Mouse (Mus musculus) T-helper 2 cell (primary cell): ENCODE measurements around the gene Abcc4.

Experiments used
- in situ Hi-C: fragments of 300-600 bp; cut with MboI, MseI; formaldehyde crosslinking; loops from one replicate; pipeline ENCODE4 v1.15.1; 2025; ENCODE audit warnings: high pct_unique_total_duplicates

The Abcc4 gene

GRCm38 (mm10) chr14:118642140-118642539 is 63.9 kb downstream of the Abcc4 start:
- in situ Hi-C loops: no loop called here

GRCm38 (mm10) chr14:118638447-118639275 is 67.4 kb downstream of the Abcc4 start:
- in situ Hi-C loops: no loop called here

GRCm38 (mm10) chr14:118635493-118636183 is 70.4 kb downstream of the Abcc4 start:
- in situ Hi-C loops: no loop called here

DNA sequence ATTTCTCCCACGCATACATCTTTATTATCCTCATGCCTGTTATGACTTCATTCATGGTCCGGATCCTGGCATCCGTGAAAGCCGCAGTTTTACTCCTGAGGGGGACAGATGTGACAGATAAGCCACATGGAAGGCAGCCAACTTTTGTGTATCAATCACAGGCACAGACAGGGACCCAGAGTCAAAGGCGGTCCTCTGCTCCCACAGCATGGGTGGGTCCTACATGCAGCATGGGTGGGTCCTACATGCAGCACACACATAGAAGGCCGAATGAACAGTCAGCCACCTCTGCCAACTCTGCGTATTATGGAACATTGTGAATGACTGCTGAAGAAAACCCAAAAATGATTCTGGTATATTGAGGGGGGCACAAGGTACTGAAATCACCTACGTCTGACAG is 76.4 kb downstream of the Abcc4 start:
- in situ Hi-C loops: no loop called here

DNA sequence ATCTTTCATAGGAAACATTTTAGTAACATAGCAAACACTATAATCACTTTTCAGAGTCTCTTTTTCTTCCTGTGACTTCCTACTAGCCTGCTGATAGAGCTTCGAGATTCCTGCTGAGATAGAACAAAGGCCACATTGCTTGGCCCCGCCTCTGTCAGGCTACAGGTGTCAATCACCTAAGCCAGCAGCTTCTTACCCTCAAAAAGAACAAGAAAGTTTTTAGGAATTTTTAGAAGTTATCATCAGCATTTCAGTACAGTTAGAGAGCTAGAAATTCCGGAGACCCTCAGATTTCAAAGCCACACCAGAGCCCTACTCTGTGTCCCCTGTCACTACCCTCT is 84.6 kb downstream of the Abcc4 start:
- in situ Hi-C loops: loop anchor here (5.0 kb wide), 1 partner anchor 146 kb away; no protein-coding TSS in a partner anchor

DNA sequence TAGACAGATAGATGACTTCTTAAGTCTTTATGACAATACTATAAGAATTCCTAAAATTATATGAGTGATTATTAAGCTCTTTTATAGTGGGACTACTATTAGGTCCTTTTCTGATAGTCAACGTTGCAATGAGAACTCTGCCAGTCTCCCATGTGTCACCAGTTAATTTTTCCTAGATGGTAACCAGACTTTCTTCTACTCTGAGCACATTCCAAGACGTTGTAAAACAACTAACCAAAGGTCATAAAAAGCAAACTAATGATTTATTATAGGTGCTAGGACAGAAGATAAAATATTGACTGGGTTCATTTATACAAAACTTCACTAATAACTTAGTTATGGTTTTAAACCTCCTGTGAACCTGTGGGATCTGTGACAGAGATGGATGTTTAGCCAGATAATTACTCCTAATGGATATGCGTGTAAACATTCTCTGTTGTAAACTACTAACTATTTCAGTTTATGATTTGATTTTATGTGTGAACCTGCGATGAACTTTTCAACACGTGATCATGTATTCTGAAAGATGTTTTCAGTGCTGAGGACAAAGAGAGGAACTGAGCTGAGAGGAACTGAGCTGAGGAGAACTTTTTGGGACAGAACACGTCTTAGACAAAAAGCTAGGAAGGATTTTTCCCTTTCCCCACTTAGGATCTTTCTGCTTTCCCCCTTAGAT is 85.1 kb downstream of the Abcc4 start:
- in situ Hi-C loops: loop anchor here (5.0 kb wide), 1 partner anchor 146 kb away; no protein-coding TSS in a partner anchor

GRCm38 (mm10) chr14:118616698-118617311 is 89.2 kb downstream of the Abcc4 start:
- in situ Hi-C loops: no loop called here

GRCm38 (mm10) chr14:118613734-118614133 is 92.3 kb downstream of the Abcc4 start:
- in situ Hi-C loops: no loop called here

- in situ Hi-C loops: no loop called here
These were observed 94.3 kb downstream of the Abcc4 start for GRCm38 (mm10) chr14:118611714-118612113.

- in situ Hi-C loops: no loop called here
These were observed 95.2 kb downstream of the Abcc4 start for GRCm38 (mm10) chr14:118610786-118611185.

- in situ Hi-C loops: no loop called here
These were observed 97.1 kb downstream of the Abcc4 start for GRCm38 (mm10) chr14:118608816-118609465.

DNA sequence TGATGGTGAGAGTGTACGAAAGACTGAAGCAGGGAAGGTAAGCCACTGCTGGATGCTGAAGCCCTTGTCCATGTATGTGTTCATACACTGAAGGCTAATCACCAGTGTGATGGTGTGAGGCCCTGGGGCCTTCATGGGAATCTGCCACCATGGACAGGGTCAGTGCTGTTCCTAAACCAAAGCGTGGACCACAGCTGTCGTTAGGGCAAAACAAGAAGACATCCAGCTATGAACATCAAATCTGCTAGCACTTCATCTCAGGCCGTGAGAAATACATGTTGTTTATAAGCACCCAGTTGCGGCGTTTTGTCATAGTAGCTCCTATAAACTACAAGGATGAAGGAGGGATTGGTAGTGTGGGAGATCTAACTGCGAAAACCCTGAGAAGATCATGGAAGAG is 97.7 kb downstream of the Abcc4 start:
- in situ Hi-C loops: no loop called here

DNA sequence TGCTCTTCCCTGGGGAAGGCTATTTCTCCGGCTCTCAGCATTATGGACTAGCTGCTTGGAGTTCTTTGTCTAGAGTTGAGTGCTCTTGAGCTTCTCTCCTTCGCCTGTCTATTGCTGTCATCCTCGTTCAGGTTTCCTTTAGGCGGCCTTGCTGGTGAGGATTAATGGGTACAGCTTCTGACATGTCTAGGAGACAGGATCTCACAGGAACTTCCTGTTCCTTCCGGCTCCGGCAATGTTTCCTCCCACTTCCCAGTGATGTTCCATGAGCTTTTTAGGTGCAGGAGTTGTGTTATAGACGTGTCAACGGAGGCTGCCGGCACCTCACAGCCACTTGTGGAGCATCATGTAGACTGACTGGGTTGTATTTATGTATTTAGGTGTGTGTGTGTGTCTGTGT is 99.5 kb downstream of the Abcc4 start:
- in situ Hi-C loops: no loop called here

DNA sequence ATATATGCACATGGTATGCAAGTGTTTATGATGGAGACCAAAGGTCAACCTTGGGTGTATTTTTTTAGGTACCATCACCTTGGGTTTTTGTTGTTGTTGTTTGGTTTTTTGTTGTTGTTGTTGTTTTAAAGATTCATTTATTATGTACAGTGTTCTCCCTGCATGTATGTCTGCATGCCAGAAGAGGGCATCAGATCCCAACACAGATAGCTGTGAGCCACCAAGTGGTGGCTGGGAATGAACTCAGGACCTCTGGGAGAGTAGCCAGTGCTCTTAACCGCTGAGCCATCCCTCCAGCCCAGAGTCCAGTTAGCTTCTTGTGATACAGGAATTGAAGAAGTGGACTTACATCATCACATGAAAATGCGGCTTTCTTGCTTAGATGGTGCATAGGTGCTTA is 101.1 kb downstream of the Abcc4 start:
- in situ Hi-C loops: no loop called here

- in situ Hi-C loops: no loop called here
These were observed 104.0 kb downstream of the Abcc4 start for GRCm38 (mm10) chr14:118602031-118602430.

DNA sequence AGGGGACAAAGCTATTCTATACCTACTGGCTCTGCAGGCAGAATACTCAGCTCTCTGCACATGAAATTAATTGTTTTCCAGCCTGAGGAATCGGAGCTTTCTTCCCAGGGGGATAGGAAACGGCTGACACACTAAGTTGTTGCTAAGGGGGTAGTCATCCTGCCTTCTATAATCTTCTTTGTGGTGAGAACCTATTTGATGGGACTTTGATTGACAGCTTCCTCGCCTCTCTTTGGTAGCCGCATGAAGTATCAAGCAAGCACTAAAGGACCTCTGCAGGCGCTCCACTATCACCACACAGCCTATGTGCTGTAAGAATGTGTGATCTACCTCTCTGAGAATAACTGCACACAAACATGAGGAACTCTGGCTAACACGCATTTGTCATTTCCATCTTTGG is 105.3 kb downstream of the Abcc4 start:
- in situ Hi-C loops: no loop called here

GRCm38 (mm10) chr14:118598757-118599156 is 107.3 kb downstream of the Abcc4 start:
- in situ Hi-C loops: loop anchor here (10.0 kb wide), 1 partner anchor 384 kb away; no protein-coding TSS in a partner anchor

- in situ Hi-C loops: loop anchor here (10.0 kb wide), 1 partner anchor 380 kb away; no protein-coding TSS in a partner anchor
These were observed 111.6 kb downstream of the Abcc4 start for GRCm38 (mm10) chr14:118594463-118594862.

DNA sequence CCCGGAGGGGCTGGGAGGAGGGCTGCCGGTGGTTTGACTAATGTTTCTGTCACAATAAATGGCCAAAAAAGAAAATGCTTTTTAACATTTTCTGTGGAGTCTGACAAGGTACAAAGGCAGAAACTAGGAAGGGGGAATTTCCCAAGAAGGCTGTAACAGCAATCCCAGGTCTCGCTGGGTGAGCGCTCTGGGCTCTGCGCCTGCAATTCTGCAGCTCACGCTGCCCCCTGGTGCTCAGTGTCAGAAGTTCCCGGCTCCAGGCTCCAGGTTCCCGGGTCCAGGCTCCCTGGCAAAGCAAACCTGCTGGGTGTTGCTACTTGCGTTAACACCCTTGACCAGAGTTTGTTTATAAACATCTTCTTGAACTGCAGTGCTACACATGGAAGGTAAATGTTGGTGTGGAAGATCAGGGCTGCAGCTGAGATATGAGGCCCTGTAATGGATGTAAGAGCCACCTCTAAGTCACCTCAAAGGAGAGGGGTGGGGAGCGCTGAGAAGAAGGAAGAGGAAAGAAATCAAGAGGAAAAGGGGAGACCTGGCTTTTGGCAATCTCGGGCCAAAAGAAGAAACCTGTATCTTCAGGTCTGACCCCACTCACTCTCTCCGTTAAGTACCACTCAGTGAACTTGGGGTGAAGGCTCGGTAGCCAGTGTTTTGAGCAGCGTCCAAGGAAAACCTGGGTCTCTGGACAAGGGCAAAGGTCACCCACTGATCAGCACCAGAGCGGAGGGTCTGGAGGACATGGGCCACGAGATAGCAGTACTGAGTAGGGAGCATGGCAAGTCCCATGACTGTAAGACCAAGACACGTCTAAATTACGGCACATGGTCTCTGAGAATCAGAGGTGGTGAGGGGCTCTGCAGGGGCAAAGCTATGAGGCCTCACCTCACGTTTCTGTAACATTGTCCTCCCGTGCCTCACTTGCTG is 114.3 kb downstream of the Abcc4 start:
- in situ Hi-C loops: loop anchor here (10.0 kb wide), 1 partner anchor 377 kb away; no protein-coding TSS in a partner anchor

DNA sequence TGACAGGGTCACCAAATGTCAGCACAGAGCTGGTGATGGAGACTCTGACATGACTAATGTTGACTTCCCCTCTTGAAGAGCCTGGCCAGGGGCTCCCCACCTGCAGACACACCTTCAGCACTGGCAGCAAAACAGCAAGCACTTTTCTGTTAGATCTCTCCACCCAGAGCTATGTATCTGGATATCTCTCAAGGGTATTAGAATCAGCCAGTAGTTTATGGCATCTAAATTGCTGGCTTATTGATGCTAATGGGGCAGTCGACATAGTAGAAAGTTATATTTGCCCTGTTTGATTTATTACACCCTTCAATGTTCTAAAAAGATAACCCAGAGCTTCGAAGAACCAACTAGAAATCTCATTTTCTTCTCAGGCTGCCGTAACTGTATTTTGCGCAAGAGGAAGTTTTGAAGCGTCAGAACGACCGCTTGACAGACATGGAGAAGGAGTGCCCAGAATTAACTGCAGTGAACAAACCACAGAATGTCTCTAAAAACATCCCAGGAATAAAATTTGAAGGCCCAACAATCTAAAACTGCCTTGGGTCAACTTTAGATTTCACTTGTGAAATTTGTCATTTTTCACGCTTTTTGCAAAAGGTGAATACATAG is 123.6 kb downstream of the Abcc4 start:
- in situ Hi-C loops: no loop called here
